Mouse (Mus musculus) frontal cortex, adult 2 months (tissue): ENCODE data around the gene Vmn1r8. TPM values are rescaled to one million over a fixed set of nuclear protein-coding genes. Genes with fewer than 3 reads are reported as not detected.
"Not testable (repeated sequence)": the region's sequence is repeated elsewhere in the genome, so short reads cannot be mapped to it uniquely, and the experiment has no call there.

Experiments
- DNase-seq, 2 experiments: peaks; one replicate each; pipeline ENCODE4 v3.0.0; 2022; ENCODE audit warnings: low spot score in 1 of 2; ENCODE audit errors: extremely low spot score in 1 of 2
- polyA plus RNA-seq: library from polyadenylated mRNA; depleted of rRNA; stranded (reverse); fragments of >200 nt; gene quantifications from 2 replicates; pipeline ENCODE4 v1.2.3, GENCODE M21; 2012; rRNA removed

The Vmn1r8 gene
- not detected in 2 replicates for polyA plus RNA-seq

GRCm38 (mm10) chr6:57031984-57032383, at the start of gene Vmn1r8:
Vmn1r8 (plus strand) TSS chr6:57032284.
- no peak for DNase-seq

GRCm38 (mm10) chr6:56996943-56997342, 35.1 kb upstream of the Vmn1r8 start, which contains the start of gene Vmn1r6:
Vmn1r6 (plus strand) TSS chr6:56997243.
- DNase-seq = no peak

GRCm38 (mm10) chr6:57025224-57025623, 6.9 kb upstream of the Vmn1r8 start, which contains the start of gene Vmn1r7:
Vmn1r7 (minus strand) TSS chr6:57025324.
- DNase-seq = not testable (repeated sequence)

GRCm38 (mm10) chr6:57034674-57035073, 2.6 kb downstream of the Vmn1r8 start:
- no peak for DNase-seq

- no peak for DNase-seq
Measured at GRCm38 (mm10) chr6:57063730-57064129, 31.6 kb downstream of the Vmn1r8 start.

- no peak for DNase-seq
Measured at GRCm38 (mm10) chr6:57066487-57066886, 34.4 kb downstream of the Vmn1r8 start, which contains the start of gene Vmn1r9. Vmn1r9 (plus strand) TSS chr6:57066787.

Other genes starting within 250 kb of the Vmn1r8 start
- gene Kbtbd2, start 234.5 kb upstream of the Vmn1r8 start, polyA plus RNA-seq = 30.2 and 31.8 TPM in 2 replicates
- 29.6 and 31.0 TPM in 2 replicates for gene Fkbp9, start 200.2 kb upstream of the Vmn1r8 start, polyA plus RNA-seq
- gene Nt5c3, start 108.4 kb upstream of the Vmn1r8 start, polyA plus RNA-seq = 44.5 and 52.0 TPM in 2 replicates
- gene Vmn1r4, start 108.3 kb upstream of the Vmn1r8 start, polyA plus RNA-seq = 0.28 and 0.34 TPM in 2 replicates
- not detected in 2 replicates for gene Vmn1r5, start 62.0 kb upstream of the Vmn1r8 start, polyA plus RNA-seq
- not detected in 2 replicates for gene Vmn1r6, start 35.0 kb upstream of the Vmn1r8 start, polyA plus RNA-seq
- gene Vmn1r7, start 7.0 kb upstream of the Vmn1r8 start, polyA plus RNA-seq = not detected in 2 replicates
- not detected in 2 replicates for gene Vmn1r9, start 34.5 kb downstream of the Vmn1r8 start, polyA plus RNA-seq
- not detected in 2 replicates for gene Vmn1r10, start 77.2 kb downstream of the Vmn1r8 start, polyA plus RNA-seq
- gene Vmn1r11, start 101.2 kb downstream of the Vmn1r8 start, polyA plus RNA-seq = not detected in 2 replicates
- gene Vmn1r12, start 124.6 kb downstream of the Vmn1r8 start, polyA plus RNA-seq = not detected in 2 replicates
- not detected in 2 replicates for gene Vmn1r13, start 171.0 kb downstream of the Vmn1r8 start, polyA plus RNA-seq
- gene Vmn1r14, start 199.4 kb downstream of the Vmn1r8 start, polyA plus RNA-seq = not detected in 2 replicates
- gene Vmn1r15, start 225.7 kb downstream of the Vmn1r8 start, polyA plus RNA-seq = not detected in 2 replicates